Mouse (Mus musculus) retina, embryonic 14.5 days (tissue): ENCODE measurements at regions not wholly inside any gene's neighbourhood (a gene's known extent, or its start where the extent isn't known, plus 50 kb on each side); places are given as distances from the start of the nearest gene placed in this dataset.

Experiments
- DNase-seq: peaks from one replicate; pipeline ENCODE4 v3.0.0-alpha.2; 2015; ENCODE audit warnings: low spot score

GRCm38 (mm10) chr11:64138934-64139333 is 59.7 kb upstream of the Cox10 start:
- DNase-seq: no peak

DNA sequence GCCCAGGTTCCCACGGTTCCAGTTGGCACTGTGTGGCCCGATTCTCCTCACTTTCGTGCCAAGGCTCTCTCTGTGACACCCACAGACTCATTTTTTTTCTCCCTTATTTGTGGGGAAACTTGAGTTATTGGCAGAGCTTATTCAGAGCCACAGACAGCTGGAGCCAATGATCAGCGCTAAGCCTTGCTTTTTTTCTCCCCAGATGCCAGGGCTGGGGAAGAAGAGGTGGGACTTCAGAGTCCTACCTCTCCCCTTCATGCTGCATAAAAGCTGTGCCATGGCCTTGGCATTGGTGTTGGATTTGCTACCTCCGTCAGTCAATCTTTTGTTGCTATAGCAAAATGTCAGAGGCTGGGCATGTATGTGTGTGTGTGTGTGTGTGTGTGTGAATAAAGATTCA is 56.5 kb upstream of the Cox10 start:
- no peak for DNase-seq

GRCm38 (mm10) chr11:64135308-64135591 is 56.0 kb upstream of the Cox10 start:
- no peak for DNase-seq

DNA sequence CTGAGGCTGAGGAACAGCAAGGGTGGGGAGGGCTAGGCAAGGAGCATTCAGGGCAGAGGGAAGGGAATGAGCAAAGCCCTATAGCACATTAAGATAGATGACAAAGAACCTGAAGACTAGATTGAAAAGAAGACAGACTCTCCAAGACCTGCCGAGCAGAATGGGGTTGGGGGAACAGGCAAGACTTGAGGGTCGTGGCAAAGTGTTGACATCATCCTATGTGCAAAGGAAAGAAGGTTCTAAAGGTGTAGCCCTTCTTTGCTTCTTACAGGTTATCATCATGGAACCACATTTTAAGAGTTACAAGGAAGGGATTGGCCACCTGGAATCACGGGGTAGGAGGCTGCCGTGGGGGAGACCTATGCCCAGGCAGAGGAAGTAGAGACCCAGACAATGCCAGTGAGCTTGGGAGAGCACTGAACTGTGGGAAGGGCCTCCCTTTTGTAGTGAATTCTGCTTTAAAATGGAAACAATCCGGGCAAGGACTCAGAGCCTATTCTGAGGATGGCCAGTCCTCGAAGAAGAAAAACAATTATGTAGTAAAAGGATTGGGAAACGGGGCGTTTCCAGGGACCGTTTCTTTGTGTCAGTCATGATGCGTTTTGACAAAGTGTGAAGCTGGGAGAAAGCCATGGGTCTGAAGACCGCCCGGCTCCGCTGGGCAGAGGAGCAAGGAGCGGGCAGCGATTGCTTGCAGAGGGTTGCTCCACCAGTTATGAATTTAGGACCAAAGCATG is 55.5 kb upstream of the Cox10 start:
- DNase-seq: no peak
